Mouse (Mus musculus) granulocyte monocyte progenitor cell, adult 5-6 weeks (primary cell): Measurements from ENCODE around the gene Heatr6. TPM values are rescaled to one million over a fixed set of nuclear protein-coding genes. Genes with fewer than 3 reads are reported as not detected.

Source experiments
- ATAC-seq: replicated peaks from 2 replicates; pipeline ENCODE4 v1.8.0; 2016; ENCODE audit warnings: mild to moderate bottlenecking, moderate TSS enrichment, inconsistent platforms; ENCODE audit not compliant: poor library complexity, severe bottlenecking
- total RNA-seq, 2 experiments: library from RNA; stranded (forward) in 1 of 2; stranded (reverse) in 1 of 2; fragments of 200-712, 200-1000 nt in 1 of 2; fragments of >200 nt in 1 of 2; fragmentation: Nextera tagmentation in 1 of 2; gene quantifications; 2 replicates each; pipeline ENCODE4 v1.2.3; 2014 to 2017

The Heatr6 gene
- total RNA-seq, 2 experiments from 2014 or later = 10.4 to 17.8 TPM

DNA sequence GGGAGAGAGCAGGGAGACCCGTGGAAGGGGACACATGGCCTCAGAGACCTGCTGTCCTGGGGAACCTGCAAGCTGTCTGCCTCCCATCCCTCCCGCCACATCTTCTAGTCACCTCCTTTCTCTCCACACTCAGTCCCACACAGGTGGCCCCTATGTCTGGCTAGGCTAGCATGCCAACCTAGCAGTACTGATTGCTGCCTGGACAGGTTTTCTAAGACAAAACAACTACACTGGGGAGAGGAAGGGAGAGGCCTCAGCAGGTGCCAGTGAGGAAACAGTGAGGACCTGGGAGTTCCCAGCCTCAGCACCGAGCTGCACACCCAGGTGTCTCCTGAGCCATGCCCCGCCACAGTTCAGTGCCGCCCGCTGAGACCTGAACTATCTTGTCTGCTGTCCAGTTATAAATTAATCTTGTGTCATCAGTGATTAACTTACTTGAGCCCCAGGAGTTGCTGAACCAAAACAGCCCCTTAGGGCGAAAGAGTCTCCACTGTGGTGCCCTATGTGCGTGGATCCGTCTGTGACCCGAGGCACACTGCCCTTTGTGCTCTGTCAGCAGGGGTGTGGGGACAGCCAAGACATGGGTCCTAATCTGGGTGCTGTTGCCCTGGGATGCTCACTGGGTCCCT lies 43.6 kb downstream of the Heatr6 start:
- no peak for ATAC-seq

DNA sequence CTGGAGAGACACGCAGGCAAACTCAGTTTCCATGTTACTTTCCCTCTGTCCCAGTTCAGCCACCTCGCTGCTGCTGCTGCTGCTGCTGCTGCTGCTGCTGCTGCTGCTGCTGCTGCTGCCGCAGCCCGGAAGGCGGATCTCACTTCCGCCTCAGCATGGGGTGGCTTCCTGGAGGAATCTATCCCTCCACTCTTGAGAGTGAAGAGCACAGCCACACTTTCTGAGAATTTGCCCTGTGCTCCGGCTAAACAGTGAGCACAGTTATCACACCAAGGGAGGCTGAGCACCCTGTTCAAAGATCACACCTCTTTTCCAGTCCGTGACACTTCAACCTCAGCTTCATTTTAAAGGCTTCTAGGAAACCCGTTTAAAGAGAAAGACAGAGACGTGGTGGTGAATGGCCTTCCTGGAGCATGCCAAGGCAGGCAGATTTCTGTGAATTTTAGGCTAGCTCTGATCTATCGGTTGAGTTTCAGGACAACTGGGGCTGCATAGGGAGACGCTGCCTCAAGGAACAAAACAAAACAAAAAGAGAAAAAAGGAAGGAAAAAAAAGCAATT lies 46.5 kb downstream of the Heatr6 start:
- ATAC-seq = no peak

DNA sequence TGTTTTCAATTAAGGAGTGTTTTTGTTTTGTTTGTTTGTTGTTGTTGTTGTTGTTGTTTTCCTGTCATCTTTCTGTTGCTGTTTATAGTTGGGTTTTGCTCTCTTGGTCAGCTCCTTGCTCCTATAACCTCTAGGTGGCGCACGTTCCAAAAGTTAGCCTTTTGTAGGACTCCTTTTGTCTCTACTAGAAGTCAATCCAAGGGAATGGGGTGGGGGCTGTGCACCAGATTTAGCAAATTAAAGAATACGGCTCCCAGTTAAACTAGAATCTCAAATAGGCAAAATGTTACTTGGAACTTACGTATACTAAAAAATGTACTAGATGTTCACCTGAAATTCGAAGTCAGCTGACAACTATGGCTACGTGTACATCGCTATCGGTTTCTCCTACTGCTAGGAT lies 48.7 kb downstream of the Heatr6 start:
- no peak for ATAC-seq

DNA sequence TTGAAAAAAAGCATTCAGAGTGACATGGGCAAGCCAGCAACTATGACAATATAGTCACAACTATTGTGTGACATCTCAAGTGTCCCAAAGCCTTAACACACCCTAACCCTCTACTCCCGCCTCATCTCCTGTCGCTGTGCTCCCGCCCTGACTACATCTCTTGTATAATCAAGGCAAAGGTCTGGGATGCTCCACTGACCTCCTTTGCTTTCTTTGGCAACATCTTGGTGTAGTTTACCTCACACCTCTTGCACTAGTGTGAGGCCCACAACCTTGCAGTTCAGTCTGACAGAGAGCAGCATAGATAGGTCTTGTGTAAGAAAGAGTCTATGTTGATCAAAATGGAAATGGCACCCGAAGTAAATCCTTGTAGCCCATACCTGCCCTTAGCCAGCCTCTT lies 49.1 kb downstream of the Heatr6 start:
- ATAC-seq = no peak

DNA sequence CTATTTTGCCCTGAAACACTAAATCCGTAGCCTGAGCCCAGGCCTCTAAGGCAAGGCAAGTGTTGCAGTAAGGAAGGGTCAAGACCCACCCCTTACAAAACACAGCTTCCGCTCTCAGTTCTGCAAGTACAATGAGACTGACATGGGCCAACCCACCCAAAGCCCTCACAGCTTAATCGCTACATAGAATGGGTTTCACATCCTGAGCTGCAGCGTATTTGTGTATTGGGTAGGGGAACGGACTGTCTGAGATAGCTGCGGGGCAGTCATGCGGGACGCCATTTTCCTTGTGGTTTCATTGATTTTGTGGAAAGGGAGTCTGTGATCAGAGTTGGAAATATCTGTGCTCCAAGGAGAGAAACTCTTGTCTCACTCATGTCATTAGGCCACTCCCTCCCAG lies 56.9 kb downstream of the Heatr6 start:
- ATAC-seq = no peak

DNA sequence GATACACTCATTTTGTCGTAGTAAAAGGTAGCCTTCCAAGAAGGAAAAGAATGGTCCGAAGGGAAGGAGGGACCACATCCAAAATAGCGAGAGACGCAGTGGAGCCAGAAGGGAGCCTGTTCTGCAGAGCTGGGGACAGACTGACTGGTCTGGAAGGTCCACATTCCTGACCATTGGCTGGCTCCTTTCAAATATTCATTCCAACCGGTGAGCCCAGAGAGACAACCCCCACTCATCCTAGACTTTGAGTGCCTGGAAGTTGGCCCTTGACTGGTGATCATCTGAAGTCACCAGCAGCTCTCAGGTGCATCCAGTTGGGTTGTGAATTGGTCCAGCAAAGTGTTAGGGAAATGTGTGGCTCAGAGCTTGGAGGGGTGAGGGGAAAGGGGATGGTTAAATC lies 61.7 kb downstream of the Heatr6 start:
- no peak for ATAC-seq

DNA sequence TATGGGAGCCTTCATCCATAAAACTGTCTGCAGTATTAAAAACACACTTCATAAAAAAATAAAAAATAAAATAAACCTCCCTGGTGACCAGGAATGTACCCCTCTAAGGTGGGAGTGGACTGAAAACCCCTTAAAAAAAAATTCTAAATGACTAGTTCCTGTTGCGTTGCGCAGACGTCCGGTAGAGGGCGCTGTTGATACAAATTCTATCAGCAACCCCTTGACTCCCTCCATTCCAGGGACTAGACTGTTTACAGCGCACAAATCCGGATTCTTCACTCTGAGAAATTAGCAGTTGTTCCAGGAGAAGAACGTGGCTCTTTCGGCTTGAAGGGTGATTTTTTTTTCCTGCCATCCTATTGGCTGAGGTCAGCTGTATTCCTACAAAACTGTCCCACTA lies 62.1 kb downstream of the Heatr6 start:
- ATAC-seq = no peak

DNA sequence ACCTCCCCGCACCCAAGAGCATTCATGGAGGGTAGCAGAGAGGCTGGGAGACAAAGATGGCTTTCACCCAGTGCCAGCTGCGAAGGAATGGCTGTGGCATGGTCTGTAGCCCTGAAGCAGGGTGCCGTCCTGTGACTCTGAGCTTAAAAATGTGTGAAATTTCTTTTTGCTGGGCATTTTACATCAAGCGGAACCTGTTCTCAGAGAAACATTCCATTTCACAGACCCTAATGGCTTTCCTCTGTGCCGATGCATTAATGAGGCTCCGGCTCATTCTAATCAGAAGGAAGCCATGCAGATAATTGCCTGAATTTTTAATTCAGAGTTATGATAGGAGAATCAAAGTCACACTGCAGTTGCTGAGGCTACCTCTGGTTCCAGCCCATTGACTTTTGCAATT lies 63.6 kb downstream of the Heatr6 start:
- ATAC-seq = no peak

DNA sequence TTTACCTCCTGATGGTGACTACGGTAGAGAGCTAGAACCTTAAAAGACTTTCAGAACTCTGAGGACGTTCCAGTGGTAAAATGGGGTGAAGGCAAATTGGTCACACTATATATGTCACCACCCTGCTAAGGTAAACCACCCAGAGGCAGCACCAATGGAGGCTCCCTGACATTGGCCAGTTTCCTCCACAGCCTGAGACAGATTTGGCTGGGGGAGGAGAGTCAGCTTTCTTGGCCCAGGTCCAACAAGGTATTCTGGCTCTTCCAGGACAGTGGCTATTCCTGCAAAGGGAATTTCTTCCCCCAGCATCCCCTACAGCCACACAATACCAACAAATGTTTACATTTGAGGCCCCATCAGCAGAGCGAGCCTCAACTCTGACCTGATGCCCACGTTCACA lies 64.5 kb downstream of the Heatr6 start:
- ATAC-seq = no peak

DNA sequence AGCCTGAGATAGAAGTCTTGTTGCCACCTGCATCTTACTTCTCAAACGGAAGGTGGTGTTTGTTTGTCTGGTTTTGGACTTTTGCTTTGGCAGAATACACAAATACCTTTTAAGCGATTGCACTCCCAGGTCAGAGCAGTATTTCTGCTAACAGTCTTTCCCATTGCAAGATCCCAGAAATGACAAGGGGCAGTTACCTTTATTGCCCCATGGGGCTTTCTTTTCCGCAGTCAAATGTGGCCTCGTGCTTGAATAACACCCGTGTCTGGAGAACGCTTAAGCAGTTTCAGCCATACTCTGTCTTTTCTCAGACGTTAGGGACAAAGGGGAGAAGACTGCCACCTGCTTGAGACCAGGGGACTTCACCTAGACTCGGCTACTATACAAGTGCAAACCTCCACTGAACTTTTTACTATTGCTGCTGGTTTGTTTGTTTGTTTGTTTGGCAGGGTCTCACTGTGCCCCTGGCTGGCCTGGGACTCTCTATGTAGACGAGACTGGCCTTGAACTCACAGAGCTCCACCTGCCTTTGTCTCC lies 65.2 kb downstream of the Heatr6 start:
- ATAC-seq = no peak

DNA sequence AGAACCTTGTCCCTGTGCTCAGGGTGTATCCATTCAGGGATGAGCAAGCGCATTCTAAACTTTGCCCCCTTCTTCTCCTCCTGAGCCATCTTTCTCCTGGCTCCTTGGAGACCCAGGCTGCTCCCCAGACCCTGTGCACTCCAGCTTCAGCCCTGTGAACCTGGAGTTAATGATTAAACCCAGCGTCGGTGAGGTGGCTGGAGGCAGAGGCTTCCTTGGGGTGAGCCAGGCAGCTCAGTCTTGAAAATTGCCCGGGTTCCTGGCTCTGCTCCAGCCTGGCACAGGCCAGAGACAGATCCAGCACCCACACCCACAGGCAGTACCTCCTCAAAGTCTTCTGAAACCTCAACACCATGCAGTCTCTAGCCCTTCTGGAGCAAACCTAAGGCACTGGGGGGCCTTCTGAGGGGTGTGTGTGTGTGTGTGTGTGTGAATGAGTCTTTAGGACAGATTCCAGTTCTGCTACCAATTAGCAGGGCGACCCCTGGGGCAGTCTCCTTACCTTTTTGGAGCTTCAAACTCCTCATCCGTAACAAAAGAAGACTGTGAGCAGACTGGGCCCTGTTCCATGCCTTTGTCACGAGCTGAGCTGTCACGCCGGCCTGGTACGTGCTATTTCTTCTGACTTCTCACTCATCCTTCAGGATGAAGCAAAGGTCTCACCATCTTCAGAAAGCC lies 66.4 kb downstream of the Heatr6 start:
- ATAC-seq = no peak

DNA sequence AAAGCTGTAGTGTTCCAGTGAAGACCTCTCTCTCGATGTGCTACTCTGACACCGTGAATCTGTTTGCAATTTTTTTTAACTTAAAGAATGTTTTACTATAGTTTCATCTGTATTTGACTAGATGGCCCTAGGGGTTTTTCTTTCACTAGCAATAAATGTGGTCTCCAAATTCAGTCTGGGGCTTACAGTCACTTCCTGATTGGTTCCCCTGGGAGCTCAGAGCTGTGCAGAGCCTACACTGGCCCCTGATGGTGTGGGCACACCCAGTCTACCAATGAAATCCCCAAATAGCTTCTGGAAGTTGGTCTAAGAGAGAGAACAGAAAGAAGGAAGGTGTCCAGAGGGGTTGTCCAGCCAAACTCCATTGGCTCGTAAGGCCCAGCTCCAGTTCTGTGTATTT lies 72.6 kb downstream of the Heatr6 start:
- ATAC-seq = no peak

DNA sequence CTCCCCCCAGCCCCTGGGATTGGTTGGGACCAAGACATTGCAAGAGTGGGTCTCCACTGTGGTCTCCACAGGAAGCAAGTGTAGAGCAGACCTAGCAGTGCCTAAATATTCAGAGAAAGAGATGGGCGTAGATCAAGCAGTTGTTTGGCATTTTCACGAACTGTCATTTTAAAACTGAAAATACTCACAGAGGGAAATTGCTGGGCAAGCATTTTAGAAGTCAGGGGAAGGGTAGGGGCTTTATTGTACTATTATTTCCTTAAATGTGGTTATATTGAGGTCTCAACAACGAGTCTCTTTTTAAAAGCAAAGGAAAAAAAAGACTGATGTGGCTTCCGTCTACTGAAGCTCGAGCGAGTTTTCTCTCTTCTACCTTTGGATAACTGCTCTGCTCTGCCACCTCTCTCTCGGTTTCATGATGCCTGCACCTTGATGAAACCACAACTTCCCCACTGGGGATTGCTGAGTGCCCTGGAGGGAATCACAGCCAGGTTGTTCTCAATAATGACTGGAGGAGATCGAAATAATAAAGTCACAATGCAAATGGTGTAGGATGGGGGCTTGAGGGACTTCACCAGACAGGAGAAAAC lies 75.2 kb downstream of the Heatr6 start:
- no peak for ATAC-seq

DNA sequence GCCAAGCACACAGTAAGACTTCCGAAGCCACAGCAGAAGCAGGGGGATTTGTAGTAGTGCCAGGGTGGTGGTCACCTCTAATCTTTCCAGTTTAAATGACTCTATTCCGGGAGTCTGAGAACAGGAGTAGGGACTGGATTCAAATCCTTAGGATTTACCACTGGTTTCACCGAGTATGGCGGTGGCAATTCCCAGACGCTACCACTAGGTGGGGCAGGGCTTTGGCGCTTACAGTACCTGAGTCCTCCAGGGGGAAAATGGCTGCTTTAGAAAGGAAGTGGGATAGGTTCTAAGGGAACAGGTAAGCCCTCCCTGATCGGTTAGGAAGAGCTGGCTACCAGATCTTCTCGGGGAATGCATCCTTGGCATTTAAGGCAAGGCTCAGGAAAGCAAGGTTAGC lies 78.9 kb downstream of the Heatr6 start:
- ATAC-seq = peak; percentile 49

Other genes with a start within 250 kb of the Heatr6 start
- gene Heatr9, start 231.5 kb upstream of the Heatr6 start, total RNA-seq (2014; fragmentation: Nextera tagmentation) = not detected in 2 replicates
- gene Heatr9, start 231.5 kb upstream of the Heatr6 start, total RNA-seq (2017) = not detected in 2 replicates
- not detected in 2 replicates for gene Ccl5, start 223.2 kb upstream of the Heatr6 start, total RNA-seq (2014; fragmentation: Nextera tagmentation)
- gene Ccl5, start 223.2 kb upstream of the Heatr6 start, total RNA-seq (2017) = 2.1 TPM in 1 of 2 replicates, not detected in the other
- gene Ccl9, start 175.1 kb upstream of the Heatr6 start, total RNA-seq (2014; fragmentation: Nextera tagmentation) = 189 and 190 TPM in 2 replicates
- gene Ccl9, start 175.1 kb upstream of the Heatr6 start, total RNA-seq (2017) = 110 and 159 TPM in 2 replicates
- gene Ccl6, start 160.6 kb upstream of the Heatr6 start, total RNA-seq (2014; fragmentation: Nextera tagmentation) = 8.8 and 13.4 TPM in 2 replicates
- 16.9 and 19.6 TPM in 2 replicates for gene Ccl6, start 160.6 kb upstream of the Heatr6 start, total RNA-seq (2017)
- gene Rpl9-ps1, start 108.1 kb upstream of the Heatr6 start, total RNA-seq (2014; fragmentation: Nextera tagmentation) = not detected in 2 replicates
- not detected in 2 replicates for gene Rpl9-ps1, start 108.1 kb upstream of the Heatr6 start, total RNA-seq (2017)
- gene Ccl3, start 104.3 kb upstream of the Heatr6 start, total RNA-seq (2014; fragmentation: Nextera tagmentation) = 5.5 and 6.5 TPM in 2 replicates
- gene Ccl3, start 104.3 kb upstream of the Heatr6 start, total RNA-seq (2017) = 78.6 and 86.4 TPM in 2 replicates
- gene Ccl4, start 91.1 kb upstream of the Heatr6 start, total RNA-seq (2014; fragmentation: Nextera tagmentation) = 2.1 TPM in 1 of 2 replicates, not detected in the other
- 15.2 and 26.9 TPM in 2 replicates for gene Ccl4, start 91.1 kb upstream of the Heatr6 start, total RNA-seq (2017)
- gene Wfdc17, start 49.7 kb upstream of the Heatr6 start, total RNA-seq (2014; fragmentation: Nextera tagmentation) = 8.9 TPM in 1 of 2 replicates, not detected in the other
- 1.2 TPM in 1 of 2 replicates, not detected in the other for gene Wfdc17, start 49.7 kb upstream of the Heatr6 start, total RNA-seq (2017)
- gene Wfdc18, start 44.7 kb upstream of the Heatr6 start, total RNA-seq (2014; fragmentation: Nextera tagmentation) = not detected in 2 replicates
- not detected in 2 replicates for gene Wfdc18, start 44.7 kb upstream of the Heatr6 start, total RNA-seq (2017)
- 15.7 and 47.5 TPM in 2 replicates for gene Wfdc21, start 6.8 kb upstream of the Heatr6 start, total RNA-seq (2014; fragmentation: Nextera tagmentation)
- 28.0 and 70.7 TPM in 2 replicates for gene Wfdc21, start 6.8 kb upstream of the Heatr6 start, total RNA-seq (2017)
- gene Hnf1b, start 96.4 kb downstream of the Heatr6 start, total RNA-seq (2014; fragmentation: Nextera tagmentation) = not detected in 2 replicates
- not detected in 2 replicates for gene Hnf1b, start 96.4 kb downstream of the Heatr6 start, total RNA-seq (2017)
- gene Ddx52, start 188.4 kb downstream of the Heatr6 start, total RNA-seq (2014; fragmentation: Nextera tagmentation) = 28.4 and 29.5 TPM in 2 replicates
- 72.2 and 84.9 TPM in 2 replicates for gene Ddx52, start 188.4 kb downstream of the Heatr6 start, total RNA-seq (2017)
- gene Synrg, start 210.7 kb downstream of the Heatr6 start, total RNA-seq (2014; fragmentation: Nextera tagmentation) = 18.6 and 23.2 TPM in 2 replicates
- gene Synrg, start 210.7 kb downstream of the Heatr6 start, total RNA-seq (2017) = 12.0 and 13.7 TPM in 2 replicates